Mouse (Mus musculus): ENCODE data around the gene Asb18. TPM values are rescaled to one million over a fixed set of nuclear protein-coding genes. Genes with fewer than 3 reads are reported as not detected.

Gene Asb18
- total RNA-seq, 2 experiments from 2014 or later = not detected

GRCm38 (mm10) chr1:89934316-89935260 is 79.9 kb downstream of the Asb18 start:
- ATAC-seq (replicated peaks; ENCODE audit: poor library complexity, severe bottlenecking) = no peak

- no peak for ATAC-seq (replicated peaks; ENCODE audit: poor library complexity, severe bottlenecking)
Measured at GRCm38 (mm10) chr1:89933786-89934185, 80.7 kb downstream of the Asb18 start.

- ATAC-seq (replicated peaks; ENCODE audit: poor library complexity, severe bottlenecking) = no peak
Measured at GRCm38 (mm10) chr1:89933028-89933427, 81.4 kb downstream of the Asb18 start.

- no peak for ATAC-seq (replicated peaks; ENCODE audit: poor library complexity, severe bottlenecking)
Measured at GRCm38 (mm10) chr1:89932616-89933015, 81.8 kb downstream of the Asb18 start.

GRCm38 (mm10) chr1:89932021-89932423 is 82.4 kb downstream of the Asb18 start:
- no peak for ATAC-seq (replicated peaks; ENCODE audit: poor library complexity, severe bottlenecking)

GRCm38 (mm10) chr1:89931120-89931519 is 83.3 kb downstream of the Asb18 start, which contains the start of gene Gbx2:
Gene Gbx2, minus strand, starts transcription at chr1:89931179.
- peak; percentile 66 for ATAC-seq (replicated peaks; ENCODE audit: poor library complexity, severe bottlenecking)

GRCm38 (mm10) chr1:89930551-89930950 is 83.9 kb downstream of the Asb18 start:
- ATAC-seq (replicated peaks; ENCODE audit: poor library complexity, severe bottlenecking) = 0 out of 2 replicates have a peak, but pooled peaks have one; percentile 3

- peak; percentile 43 for ATAC-seq (replicated peaks; ENCODE audit: poor library complexity, severe bottlenecking)
Measured at GRCm38 (mm10) chr1:89929721-89930505, 84.6 kb downstream of the Asb18 start.

- no peak for ATAC-seq (replicated peaks; ENCODE audit: poor library complexity, severe bottlenecking)
Measured at GRCm38 (mm10) chr1:89929181-89929580, 85.3 kb downstream of the Asb18 start.

- no peak for ATAC-seq (replicated peaks; ENCODE audit: poor library complexity, severe bottlenecking)
Measured at GRCm38 (mm10) chr1:89928676-89929075, 85.8 kb downstream of the Asb18 start.

- ATAC-seq (replicated peaks; ENCODE audit: poor library complexity, severe bottlenecking) = peak; percentile 47
Measured at GRCm38 (mm10) chr1:89927061-89927661, 87.3 kb downstream of the Asb18 start.

GRCm38 (mm10) chr1:89926583-89927060 is 87.8 kb downstream of the Asb18 start:
- no peak for ATAC-seq (replicated peaks; ENCODE audit: poor library complexity, severe bottlenecking)

GRCm38 (mm10) chr1:89925501-89926190 is 88.8 kb downstream of the Asb18 start:
- ATAC-seq (replicated peaks; ENCODE audit: poor library complexity, severe bottlenecking) = no peak

GRCm38 (mm10) chr1:89923642-89924020 is 90.8 kb downstream of the Asb18 start:
- no peak for ATAC-seq (replicated peaks; ENCODE audit: poor library complexity, severe bottlenecking)

GRCm38 (mm10) chr1:89922883-89923641 is 91.4 kb downstream of the Asb18 start:
- no peak for ATAC-seq (replicated peaks; ENCODE audit: poor library complexity, severe bottlenecking)

- ATAC-seq (replicated peaks; ENCODE audit: poor library complexity, severe bottlenecking) = no peak
Measured at GRCm38 (mm10) chr1:89922282-89922681, 92.2 kb downstream of the Asb18 start.

- no peak for ATAC-seq (replicated peaks; ENCODE audit: poor library complexity, severe bottlenecking)
Measured at GRCm38 (mm10) chr1:89921806-89922205, 92.7 kb downstream of the Asb18 start.

GRCm38 (mm10) chr1:89919206-89919605 is 95.3 kb downstream of the Asb18 start:
- ATAC-seq (replicated peaks; ENCODE audit: poor library complexity, severe bottlenecking) = no peak

GRCm38 (mm10) chr1:89918111-89918510 is 96.4 kb downstream of the Asb18 start:
- ATAC-seq (replicated peaks; ENCODE audit: poor library complexity, severe bottlenecking) = no peak

Data from granulocyte monocyte progenitor cell, adult 5-6 weeks (primary cell).